Mouse (Mus musculus) cerebellum, adult 2 months (tissue): ENCODE measurements at regions not wholly inside any gene's neighbourhood (a gene's known extent, or its start where the extent isn't known, plus 50 kb on each side); places are given as distances from the start of the nearest gene placed in this dataset.

Experiments used
- CTCF ChIP-seq: fragments of 200-500 bp; IDR thresholded peaks from 2 replicates; pipeline ENCODE4 v1.5.1; 2011; ENCODE audit warnings: low read depth, mild to moderate bottlenecking, control low read depth, low read length, moderate library complexity, borderline replicate concordance; ENCODE audit not compliant: insufficient read depth
- POLR2A ChIP-seq: fragments of 200-500 bp; IDR thresholded peaks from 2 replicates; pipeline ENCODE4 v1.6.1; 2011; ENCODE audit warnings: low read length, control low read depth, borderline replicate concordance; ENCODE audit not compliant: insufficient read depth

DNA sequence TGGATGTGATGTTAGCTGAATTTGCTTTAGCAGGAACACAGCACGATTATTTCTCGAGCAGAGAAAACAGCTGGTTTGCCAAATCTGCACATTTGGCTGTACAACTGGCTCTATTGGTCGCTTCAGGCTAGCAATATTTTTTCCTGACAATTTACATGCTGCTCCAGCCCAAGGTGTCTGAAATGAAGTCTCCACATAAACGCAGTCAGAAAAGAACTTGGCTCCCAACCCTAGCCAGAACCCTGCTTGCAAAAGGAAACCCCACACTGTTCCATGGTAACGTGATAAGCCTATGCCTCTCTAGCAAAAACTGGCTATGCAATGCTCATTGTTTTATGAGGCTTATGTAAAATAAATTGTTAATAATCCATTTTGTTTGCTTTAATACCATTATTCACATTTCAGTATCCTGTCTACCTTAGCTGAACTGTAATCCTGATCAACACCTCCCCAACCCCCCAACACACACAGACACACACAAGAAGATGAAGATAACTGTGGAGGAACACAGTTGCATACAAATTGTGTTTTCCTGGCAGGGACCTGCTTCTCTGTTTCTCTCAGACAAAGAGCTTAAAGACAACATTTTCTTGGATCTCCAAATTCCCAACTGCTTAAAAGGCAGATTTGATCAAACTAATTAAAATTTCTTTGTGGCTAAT lies 79.3 kb upstream of the Chl1 start:
- TF ChIP-seq POLR2A (no peak), CTCF (no peak)
